Mouse (Mus musculus) fibroblast of lung, adult 2 months (primary cell): Measurements from ENCODE around the gene Sirt2.

Experiments
- DNase-seq: peaks from one replicate; pipeline ENCODE4 v3.0.0-alpha.2; 2011; ENCODE audit warnings: low read depth

Gene Sirt2

DNA sequence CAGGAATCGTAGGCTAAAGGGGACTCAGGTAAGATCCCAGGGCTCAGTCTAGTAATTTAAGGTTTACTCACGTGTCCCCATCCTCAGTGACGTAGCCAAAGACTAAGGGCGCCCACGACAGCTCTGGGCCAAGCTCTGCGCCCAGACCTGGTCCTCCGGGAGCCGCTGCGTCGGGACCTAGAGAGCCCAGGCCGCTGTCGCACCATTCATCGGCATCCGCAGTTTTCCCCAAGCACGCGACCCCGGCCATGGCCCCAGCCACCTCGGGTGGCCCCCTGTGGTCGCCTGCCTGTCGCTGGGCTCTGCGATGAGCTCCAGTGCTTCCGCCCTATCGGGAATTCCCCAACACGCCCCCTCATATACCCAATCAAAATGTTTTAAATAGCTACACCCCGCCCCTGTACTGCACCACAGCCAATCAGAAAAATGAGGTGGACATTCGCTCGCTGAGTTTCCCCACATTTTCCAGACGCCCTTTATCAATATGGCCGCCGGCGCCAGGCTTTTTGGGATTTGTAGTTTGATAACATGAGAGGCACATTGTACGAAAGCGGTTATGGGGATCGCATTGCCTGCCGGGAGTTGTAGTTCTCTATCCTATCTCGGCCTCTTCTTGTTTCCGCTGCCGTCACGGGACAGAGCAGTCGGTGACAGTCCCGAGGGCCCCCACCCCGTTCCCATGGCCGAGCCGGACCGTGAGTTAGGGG is at the start of gene Sirt2:
Sirt2 (plus strand) TSS at position 563 of the 707 bp plus-strand sequence.
- peak; percentile 98 for DNase-seq

DNA sequence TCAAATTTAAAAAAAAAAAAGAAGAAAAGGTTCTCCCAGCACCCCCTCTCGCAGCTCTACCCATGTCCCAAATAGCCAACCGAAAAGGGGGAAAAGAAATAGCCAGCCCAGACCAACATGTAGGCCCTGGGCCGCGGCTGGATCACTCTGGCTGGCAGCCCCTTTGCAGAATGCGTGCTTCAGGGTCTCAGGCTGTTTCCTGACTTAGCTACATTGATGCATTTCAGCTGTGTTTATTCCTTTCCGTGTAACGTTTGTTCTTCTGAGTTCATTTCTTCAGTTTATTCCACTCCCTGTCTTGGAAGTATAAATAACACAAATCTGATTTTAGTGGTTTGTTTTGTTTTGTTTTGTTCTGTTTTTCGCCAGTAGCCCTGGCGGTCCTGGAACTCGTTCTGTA is 48.8 kb upstream of the Sirt2 start:
- no peak for DNase-seq

DNA sequence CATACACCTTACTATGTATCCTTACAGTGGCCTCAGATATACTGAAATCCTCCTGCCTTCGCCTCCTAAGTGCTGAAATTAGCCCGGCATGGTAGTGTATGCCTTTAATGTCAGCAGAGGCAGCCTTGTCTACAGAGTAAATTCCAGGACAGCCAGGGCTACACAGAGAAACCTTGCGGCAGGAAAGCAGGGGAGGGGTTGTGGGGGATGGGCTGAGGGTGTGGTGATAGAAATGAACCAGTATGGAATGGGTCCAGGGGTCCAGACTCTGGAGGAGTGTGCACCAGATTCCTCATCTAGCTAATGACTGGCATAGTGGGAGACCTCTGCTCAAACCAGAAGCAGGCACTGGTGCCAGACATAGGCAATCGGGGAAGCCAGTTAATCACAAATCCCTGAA is 47.4 kb upstream of the Sirt2 start:
- DNase-seq = no peak

DNA sequence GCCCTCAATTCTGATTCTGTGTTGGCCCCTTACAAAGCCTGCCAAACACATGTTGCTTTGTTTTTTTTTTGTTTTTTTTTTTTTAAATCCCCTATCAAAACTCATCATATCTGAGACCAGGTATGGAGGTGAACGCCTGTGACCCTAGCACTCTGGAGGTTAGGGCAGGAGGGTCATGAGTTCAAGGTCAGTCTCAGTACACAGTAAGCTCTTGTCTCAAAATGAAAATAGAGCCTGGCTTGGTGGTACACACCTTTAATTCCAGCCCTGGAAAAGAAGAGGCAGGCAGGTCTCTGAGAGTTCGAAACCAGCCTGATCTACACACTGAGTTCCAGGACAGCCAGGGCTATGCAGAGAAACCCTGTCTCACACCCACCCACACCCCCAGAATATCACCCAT is 46.9 kb upstream of the Sirt2 start:
- DNase-seq = no peak

DNA sequence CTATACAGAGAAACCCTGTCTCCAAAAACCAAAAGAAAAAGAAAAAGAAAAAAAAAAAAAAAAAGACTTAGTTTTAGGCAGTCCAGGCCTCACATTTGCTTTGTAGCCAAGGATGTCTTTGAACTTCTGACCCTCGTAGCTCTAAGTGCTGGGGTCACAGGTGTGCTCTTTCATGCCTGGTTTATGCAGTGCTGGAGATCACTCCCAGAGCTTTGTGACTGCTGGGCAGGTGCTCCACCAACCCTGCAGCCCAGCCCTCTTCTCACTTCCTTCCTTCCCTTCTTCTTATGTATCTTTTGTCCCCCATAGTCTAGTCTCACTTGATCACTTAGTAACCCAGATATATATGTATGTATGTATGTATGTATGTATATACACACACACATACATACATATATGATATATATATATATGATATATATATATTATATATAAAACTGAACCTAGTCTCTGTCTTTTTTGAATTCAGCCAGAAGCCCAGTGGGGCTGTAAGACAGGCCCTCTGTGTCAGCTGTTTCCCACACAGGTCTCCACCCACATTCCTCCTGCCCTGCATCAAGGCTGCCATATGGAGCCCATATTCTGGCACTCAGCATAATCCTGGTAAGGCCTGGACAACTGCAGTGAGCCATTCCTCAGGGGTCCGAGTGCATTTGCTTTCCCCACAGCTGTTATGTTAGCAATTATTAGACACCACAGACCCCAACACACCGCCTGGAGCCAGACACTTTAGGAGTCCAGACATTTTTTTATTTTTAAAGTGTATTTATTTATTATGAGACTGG is 45.6 kb upstream of the Sirt2 start:
- DNase-seq = no peak

DNA sequence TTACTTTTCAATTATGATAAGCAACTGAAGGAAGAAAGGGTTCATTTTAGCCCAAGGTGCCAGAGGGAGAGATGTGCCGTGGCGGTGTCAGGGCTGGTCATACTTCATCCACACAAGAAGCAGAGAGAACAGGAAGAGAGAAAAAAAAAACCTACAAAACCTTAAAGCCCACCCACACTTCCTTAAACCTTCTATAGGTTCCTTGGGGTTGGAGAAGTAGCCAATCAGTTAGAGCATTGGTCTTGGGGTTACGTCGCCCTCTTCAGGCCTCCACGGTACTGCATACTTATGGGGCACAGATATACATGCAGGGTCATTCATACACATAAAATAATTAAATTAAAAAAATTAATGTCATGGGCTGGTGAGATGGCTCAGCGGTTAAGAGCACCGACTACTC is 44.5 kb upstream of the Sirt2 start:
- DNase-seq = no peak

DNA sequence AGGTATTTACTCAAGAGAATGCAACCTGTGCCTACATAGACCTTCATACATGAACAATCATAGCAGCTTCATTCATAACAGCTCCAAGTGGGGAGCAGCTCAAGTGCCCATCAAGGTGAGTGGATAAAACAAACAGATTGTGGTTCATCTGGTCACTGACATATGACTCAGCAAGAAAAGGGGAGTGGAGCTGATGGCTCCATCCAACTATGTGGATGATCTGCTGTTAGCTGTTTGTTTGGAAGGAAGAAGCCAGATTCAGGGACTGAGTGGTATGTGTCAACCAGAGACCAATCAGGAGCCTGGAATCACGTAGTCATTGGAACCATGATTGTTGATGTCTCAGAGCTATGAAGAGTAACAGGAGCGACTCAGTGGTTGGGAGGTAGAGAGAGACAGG is 41.9 kb upstream of the Sirt2 start:
- no peak for DNase-seq

DNA sequence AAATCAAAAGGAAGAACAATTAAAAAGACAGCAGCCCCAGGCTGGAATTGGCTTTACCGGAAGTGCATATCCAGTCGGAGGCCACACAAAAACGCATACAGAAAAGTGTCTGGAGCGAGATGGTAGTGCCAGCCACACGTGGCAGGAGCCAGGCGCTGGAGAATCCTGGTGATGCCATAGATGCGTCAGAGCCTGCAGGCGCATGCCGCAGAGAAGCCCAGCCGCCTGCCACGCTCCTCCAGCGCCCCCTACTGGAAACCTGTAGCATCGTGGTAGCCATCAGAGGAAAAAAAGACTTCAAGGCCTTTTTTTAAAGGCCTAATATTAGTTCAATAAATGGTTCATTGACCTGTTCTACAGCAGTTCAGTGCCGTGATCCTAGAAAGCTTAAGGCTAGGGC is 39.9 kb upstream of the Sirt2 start:
- peak; percentile 66 for DNase-seq

DNA sequence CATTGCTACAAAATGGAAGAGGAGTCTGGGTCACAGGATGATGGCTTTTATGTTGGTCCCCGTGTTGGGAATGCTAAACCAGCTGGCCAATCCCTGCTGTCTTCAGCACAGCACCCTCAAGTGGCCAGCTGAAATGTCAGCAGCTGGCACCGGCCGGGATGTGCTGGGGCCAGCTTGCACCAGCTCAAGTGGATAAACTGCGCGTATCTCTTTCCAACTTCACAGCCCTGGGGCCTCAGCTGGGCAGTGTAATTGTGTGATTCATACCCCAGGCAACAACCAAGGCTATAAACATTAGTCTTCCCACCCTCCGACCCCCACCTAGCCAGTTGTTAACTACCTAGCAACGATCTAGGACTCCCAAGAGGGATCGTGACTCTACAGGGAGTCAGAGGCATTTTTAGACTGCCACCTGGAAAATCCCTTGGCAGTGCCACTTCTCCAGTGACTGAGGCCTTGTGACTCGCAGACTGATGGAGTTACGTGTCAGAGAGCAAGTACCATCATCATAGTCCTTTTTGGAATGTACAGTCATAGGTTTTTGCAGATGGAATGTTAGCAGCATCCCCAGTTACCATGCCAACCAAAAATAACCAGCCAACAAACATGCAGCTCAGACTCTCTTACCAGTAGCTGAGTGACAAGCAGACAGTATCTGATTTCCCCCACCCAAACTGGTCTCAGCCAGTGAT is 38.7 kb upstream of the Sirt2 start:
- DNase-seq = no peak

DNA sequence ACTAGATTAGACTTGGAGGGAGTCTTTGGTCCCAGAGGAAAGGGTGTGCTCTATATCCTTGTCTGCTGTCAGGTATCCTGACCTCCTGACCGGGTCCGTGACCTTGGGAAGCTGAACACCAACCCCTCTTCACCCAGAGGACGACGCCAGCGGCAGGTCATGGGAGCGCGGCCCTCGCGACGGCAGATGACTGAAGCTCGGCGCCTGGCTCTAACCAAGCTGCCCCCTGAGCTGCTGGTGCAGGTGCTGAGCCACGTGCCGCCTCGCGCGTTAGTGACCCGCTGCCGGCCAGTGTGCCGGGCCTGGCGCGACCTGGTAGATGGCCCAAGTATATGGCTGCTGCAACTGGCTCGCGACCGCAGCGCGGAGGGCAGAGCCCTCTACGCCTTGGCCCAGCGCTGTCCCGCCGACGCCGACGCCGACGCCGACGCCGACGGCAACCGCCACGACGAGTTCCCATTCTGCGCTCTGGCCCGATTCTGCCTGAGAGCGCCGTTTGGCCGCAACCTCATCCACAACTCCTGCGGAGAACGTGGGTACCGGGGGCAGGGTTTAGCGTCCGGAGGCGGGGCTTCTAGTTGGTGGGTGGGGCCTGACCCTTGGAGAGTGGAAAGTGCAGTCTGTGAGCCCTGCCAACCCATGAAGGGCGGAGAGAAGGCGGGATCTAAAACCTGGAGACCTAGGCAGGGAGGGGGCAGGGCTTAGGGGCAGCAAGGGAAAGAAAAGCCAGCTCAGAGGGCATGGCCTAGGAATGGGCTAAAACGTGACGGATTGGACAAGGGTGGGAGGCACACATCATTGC is 34.0 kb upstream of the Sirt2 start:
- DNase-seq = no peak

DNA sequence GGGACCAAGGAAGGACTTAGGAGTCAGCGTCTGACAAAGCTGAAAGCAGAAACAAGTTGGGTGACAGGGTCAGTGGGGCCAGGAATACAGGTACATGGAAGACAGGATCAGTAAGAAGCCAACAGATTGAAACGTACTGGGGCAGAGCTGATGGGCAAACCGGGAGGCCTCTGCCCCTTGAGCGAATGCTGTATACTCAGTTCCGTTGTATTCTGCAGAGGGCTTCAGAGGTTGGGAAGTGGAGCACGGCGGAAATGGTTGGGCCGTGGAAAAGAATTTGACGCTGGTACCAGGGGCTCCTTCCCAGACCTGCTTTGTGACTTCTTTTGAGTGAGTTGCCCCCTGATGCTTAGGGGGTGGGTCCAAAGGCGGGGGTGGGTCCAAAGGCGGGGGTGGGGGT is 33.3 kb upstream of the Sirt2 start:
- no peak for DNase-seq

DNA sequence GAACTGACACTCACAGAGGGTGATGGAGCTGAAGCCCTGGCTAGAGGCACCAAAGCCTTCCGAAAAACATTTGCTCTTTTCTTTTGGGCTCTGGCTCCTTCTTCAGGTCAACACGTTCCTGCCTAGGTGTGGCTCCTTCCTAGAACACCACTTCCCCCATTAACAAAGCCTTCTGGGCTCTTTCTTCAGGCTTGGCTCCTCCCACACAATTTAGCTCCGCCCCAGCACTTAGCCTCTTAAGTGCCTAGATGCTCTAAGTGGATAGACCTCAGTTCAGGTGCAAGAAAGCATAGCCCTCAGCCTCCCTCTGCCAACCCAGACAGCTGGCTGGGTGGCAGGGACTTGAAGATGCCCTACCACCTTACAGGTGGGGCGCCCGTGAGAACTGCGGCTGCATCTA is 30.8 kb upstream of the Sirt2 start:
- no peak for DNase-seq

DNA sequence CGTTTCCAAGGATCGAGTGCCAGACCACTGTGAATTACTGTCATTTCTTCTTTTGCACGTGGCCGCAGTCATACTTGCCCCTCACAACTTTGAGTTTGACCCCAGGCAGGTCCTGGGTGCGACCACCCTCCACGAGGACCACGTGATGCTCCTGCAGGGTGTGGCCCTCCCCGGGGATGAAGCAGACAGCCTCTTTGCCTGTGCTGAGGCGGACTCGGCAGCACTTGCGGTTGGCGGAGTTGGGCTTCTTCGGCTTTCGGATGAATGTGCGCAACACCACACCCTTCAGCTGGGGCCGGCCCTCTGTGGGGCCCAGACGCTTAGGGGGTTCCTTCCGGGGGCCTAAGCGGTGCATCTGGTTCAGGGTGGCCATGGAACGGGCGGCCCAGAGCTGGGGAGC is 26.7 kb upstream of the Sirt2 start:
- no peak for DNase-seq

DNA sequence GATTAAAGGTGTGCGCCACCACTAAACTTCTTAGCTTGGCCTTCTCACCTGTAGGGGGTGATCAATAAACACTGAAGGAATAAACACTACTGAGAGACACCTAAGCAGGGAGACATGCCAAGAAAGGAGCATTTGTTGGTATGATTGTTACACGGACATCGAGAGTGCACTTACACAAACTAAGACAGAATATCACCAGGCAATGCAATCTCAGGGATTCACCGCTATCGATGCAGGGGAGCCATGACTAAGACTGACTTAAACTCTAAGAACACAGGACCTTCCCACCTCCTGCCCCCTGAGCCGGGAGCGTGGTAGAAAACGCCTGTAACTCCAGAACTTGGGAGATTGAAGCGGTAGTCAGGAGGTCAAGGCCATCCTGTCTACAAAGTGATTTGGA is 25.6 kb upstream of the Sirt2 start:
- DNase-seq = no peak

DNA sequence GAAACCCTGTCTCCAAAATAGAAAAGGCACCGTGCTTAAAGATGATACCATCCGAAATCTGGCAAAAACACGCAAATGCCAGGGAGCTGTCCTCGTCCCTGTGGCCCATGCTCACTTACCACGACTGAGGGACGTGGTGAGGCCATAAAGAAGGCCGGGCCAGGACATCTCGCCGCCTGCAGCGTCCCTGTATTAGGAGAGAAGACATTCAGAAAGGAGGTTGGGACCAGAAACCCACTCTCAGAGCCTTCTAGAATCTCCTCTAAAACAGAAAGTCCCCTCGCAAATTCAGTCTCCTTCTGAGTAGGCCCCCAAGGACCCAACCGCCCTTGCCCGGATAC is 25.2 kb upstream of the Sirt2 start:
- DNase-seq = no peak

DNA sequence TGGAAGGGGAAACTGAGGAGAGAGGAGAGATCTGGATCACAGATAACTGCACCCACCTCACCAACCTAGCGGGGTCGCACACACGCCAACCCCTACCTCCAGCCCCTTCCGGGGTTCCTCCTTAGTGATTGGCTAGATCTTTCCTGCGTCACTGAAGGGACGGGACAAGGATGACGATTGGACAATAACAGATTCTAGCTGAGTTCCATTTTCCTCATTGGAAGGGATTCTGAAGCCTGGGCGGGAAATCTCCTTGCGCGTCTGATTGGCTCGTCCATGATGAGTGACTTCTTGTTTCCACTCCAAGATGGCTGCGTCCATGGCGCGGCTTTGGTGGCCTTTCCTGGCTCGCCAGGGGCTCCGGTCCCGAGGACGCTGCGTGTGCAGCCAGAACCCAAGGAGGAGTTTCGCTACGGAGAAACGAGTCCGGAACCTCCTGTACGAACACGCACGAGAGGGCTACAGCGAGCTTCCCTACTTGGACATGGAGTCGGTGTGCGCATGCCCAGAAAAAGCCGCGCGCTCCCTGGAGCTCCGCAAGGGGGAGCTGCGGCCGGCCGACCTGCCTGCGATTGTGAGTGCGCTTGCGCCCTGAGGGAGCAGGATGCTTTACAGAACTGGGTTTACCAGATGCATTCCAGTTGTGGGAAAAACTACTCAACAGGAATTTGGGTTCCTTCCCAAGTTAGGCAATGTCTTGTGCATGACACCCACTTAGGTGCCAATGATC is 24.7 kb upstream of the Sirt2 start, which contains the start of the genes Mrps12 and Sars2:
Mrps12 (minus strand) TSS at position 112 of the 730 bp plus-strand sequence.
Sars2 (plus strand) TSS at position 284 of the 730 bp plus-strand sequence.
- DNase-seq = peak; percentile 98

DNA sequence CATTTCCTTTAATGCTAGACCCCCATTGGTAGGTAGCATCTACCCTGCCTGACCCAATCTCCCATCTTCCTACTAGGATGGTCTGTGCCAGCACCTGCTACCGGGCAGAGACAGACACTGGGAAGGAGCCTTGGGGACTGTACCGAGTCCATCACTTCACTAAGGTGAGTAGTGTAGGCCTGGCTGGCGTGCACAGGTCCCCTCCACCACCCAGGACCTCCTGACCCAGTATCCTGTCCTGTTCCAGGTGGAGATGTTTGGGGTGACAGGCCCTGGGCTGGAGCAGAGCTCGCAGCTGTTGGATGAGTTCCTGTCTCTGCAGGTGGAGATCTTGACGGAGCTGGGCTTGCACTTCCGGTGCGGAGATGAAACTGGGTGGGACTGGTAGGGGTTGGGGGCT is 16.6 kb upstream of the Sirt2 start:
- no peak for DNase-seq

DNA sequence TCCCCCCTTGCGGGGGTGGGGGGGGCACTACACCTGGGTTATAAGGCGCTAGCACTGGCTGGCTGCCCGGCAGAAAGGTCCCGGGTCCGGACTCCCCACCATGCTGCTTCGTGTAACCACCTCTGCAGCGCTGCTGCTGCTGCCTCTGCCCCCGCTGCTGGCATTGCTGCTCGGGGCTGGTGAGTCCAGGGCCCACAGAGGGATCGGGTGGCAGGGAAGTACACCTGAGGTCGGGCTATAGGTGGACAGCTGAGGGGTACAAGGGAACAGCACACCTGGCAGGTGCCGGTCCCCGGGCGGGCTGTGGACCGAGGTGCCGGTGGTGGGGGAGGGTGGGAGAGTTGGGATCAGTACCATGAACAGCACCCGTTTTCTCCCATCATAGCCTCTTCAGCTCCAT is 10.5 kb upstream of the Sirt2 start, which contains the start of gene Ccer2:
Ccer2 (plus strand) TSS at position 96 of the 400 bp plus-strand sequence.
- DNase-seq = no peak

DNA sequence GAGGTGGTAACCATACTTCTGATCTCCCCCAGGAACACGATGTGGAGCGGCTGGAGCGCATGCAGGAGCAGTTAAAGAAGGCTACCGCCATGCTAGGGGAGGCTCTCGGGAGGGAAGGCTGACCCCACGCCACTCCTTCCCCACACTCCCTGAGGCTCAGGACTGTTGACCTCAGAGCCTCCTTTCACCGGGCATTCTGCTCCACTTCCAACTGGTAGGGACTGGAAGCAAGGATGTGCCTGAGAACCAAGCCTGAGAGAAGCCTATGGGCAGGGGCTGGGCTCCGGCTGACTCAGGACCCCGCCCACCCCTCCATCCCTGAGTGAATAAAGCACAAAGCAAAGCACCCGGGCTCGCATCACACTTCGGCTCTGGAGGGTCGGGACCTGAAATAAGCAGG is 7.9 kb upstream of the Sirt2 start:
- DNase-seq = no peak

DNA sequence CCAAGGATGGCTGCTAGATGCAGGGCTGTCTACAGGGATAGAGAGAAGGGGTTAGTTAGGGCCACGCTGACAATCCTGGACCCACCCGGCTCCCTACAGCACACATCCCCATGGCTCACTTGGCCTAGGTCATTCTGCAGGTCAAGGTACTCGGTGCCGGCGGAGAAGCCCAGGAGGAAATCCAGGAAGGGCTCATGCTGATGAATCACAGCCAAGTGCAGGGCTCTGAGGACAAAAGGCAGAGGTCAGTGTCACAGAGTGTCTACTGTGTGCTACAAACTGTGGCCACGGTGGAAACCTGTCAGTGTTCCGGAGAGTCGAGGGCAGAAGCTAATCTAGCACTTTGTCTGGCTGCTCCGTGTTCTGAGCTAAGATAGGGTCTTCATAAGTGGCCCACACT is 4.6 kb upstream of the Sirt2 start:
- DNase-seq = no peak

DNA sequence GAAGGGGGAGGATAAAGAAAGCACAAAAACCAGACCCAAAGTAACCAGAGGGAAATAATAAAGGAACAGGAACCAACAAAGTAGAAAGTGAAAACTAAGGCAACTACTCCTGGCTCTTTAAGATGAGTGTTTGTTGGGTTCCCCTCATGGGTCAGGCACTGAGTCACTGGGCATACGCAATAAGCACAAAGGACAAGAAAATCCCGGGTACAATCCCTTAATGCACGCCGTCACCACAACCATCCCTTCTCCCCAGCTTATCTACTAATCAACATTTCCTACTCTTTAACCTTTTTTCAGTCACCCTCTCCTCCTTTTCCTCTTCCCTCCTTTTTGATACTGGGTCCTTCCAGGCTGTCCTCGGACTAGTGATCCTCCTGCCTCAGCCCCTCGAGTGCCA is 1.3 kb upstream of the Sirt2 start:
- DNase-seq = no peak

DNA sequence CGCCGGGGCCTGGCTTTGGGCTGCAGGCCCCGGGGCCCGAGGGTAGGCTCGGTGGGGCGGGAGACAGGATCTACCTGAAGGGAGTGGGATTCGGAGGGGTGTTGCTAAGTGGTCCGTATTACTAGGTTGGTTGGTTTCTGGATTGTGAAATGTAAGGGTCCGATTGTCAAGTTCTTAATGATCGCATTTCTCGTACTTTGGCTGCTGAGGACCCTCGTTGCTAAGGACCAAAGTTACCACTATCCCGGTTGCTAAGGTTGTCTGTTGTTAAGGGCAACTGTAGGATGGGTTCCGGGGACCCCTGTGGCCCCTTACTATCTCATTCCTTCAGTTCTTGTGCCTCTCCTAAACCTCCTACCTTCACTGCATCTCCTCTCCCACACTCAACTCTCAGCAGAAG is 375 bp downstream of the Sirt2 start:
- no peak for DNase-seq
